Mouse (Mus musculus) small intestine, adult 2 months (tissue): ENCODE results near the gene Mbd5. TPM values are rescaled to one million over a fixed set of nuclear protein-coding genes. Genes with fewer than 3 reads are reported as not detected.

Experiments
- H3K27ac ChIP-seq: fragments of 200-500 bp; 2 replicates; pipeline ENCODE4 v1.5.1; 2012; ENCODE audit warnings: low read depth, low read length, control low read depth, inconsistent platforms; ENCODE audit not compliant: insufficient read depth
- H3K27me3 ChIP-seq: fragments of 200-500 bp; 2 replicates; pipeline ENCODE4 v1.6.1; 2012; ENCODE audit warnings: mild to moderate bottlenecking, moderate library complexity, low read length, inconsistent platforms; ENCODE audit not compliant: control insufficient read depth, insufficient read depth
- H3K36me3 ChIP-seq: fragments of 200-500 bp; 2 replicates; pipeline ENCODE4 v1.6.1; 2012; ENCODE audit warnings: mild to moderate bottlenecking, low read length, control low read depth, inconsistent platforms; ENCODE audit not compliant: control insufficient read depth, insufficient read depth
- H3K4me1 ChIP-seq: fragments of 200-500 bp; 2 replicates; pipeline ENCODE4 v1.6.1; 2012; ENCODE audit warnings: low read length, inconsistent platforms, mixed read lengths; ENCODE audit not compliant: control insufficient read depth, insufficient read depth, insufficient read length
- H3K4me3 ChIP-seq: fragments of 200-500 bp; 2 replicates; pipeline ENCODE4 v1.5.1; 2012; ENCODE audit warnings: low read depth, mild to moderate bottlenecking, control low read depth, inconsistent platforms, low read length, moderate library complexity
- CTCF ChIP-seq: fragments of 200-500 bp; IDR thresholded peaks from 2 replicates; pipeline ENCODE4 v1.5.1; 2012; ENCODE audit warnings: low read depth, mild to moderate bottlenecking, control low read depth, inconsistent platforms, low read length, moderate library complexity, mixed read lengths; ENCODE audit not compliant: insufficient replicate concordance, insufficient read length; ENCODE audit errors: extremely low read depth
- POLR2A ChIP-seq: fragments of 200-500 bp; IDR thresholded peaks from 2 replicates; pipeline ENCODE4 v1.6.1; 2012; ENCODE audit warnings: low read depth, mild to moderate bottlenecking, control low read depth, inconsistent platforms, low read length, moderate library complexity
- WGBS: fragments of 180-500 bp; shearing (Covaris S2); methylation state at CpG from one replicate; pipeline ENCODE4 v1.1.7; 2018; 5-methylcytosine and 5-hydroxymethylcytosine counted together
- polyA plus RNA-seq: library from polyadenylated mRNA; depleted of rRNA; stranded (reverse); fragments of >200 nt; gene quantifications from 2 replicates; pipeline ENCODE4 v1.2.3, GENCODE M21; 2012

Gene Mbd5
- polyA plus RNA-seq, 1 experiment: 3.4 TPM

- H3K4me3 ChIP-seq: peak overlapping the region; percentile 97
- TF ChIP-seq POLR2A: no peak
- no peak for TF ChIP-seq CTCF
- WGBS: 8% methylated on average over 6 of the region's 6 CpGs
- no peaks in the 10 kb centered on the region for H3K36me3 ChIP-seq
- H3K27ac ChIP-seq: no peak overlapping the region; the same call in 1 of the 2 replicates
- H3K27me3 ChIP-seq: no peaks in the 10 kb centered on the region
- no peaks in the 10 kb centered on the region for H3K4me1 ChIP-seq
These were observed 1.1 kb downstream of the Mbd5 start for GRCm38 (mm10) chr2:48950316-48950880.

GRCm38 (mm10) chr2:48956591-48956990, 7.3 kb downstream of the Mbd5 start:
- Histone ChIP-seq H3K27me3 (no peaks in the 10 kb centered on the region), H3K4me3 (no peak overlapping the region), H3K36me3 (no peaks in the 10 kb centered on the region), H3K4me1 (no peaks in the 10 kb centered on the region), H3K27ac (no peak overlapping the region)
- WGBS: 73% methylated on average over 3 of the region's 3 CpGs
- TF ChIP-seq CTCF (no peak), POLR2A (no peak)

- H3K27ac ChIP-seq: no peak overlapping the region
- no peaks in the 10 kb centered on the region for H3K36me3 ChIP-seq
- WGBS: 62% methylated on average over 3 of the region's 3 CpGs
- TF ChIP-seq CTCF (no peak), POLR2A (no peak)
- no peak overlapping the region for H3K4me3 ChIP-seq
- H3K27me3 ChIP-seq: no peaks in the 10 kb centered on the region
- no peaks in the 10 kb centered on the region for H3K4me1 ChIP-seq
These were observed 29.6 kb downstream of the Mbd5 start for GRCm38 (mm10) chr2:48978920-48979319.

- Histone ChIP-seq H3K27me3 (no peaks in the 10 kb centered on the region), H3K4me1 (no peaks in the 10 kb centered on the region), H3K36me3 (peaks cover 2% of the 10 kb centered on the region; the same call in 1 of the 2 replicates), H3K27ac (no peak overlapping the region), H3K4me3 (no peak overlapping the region)
- TF ChIP-seq POLR2A: no peak
- TF ChIP-seq CTCF: no peak
- WGBS: 92% methylated on average over 3 of the region's 3 CpGs
These were observed 41.0 kb downstream of the Mbd5 start for GRCm38 (mm10) chr2:48990322-48990721.

- TF ChIP-seq POLR2A: no peak
- TF ChIP-seq CTCF: no peak
- Histone ChIP-seq H3K4me1 (no peaks in the 10 kb centered on the region), H3K27me3 (no peaks in the 10 kb centered on the region), H3K4me3 (no peak overlapping the region), H3K36me3 (no peaks in the 10 kb centered on the region), H3K27ac (no peak overlapping the region)
- 76% methylated on average over 3 of the region's 3 CpGs for WGBS
These were observed 91.2 kb downstream of the Mbd5 start for GRCm38 (mm10) chr2:49040481-49040880.

GRCm38 (mm10) chr2:49050030-49050429, 100.7 kb downstream of the Mbd5 start:
- WGBS: 31% methylated on average over 4 of the region's 4 CpGs
- H3K27me3 ChIP-seq: no peaks in the 10 kb centered on the region
- no peak overlapping the region for H3K4me3 ChIP-seq
- TF ChIP-seq CTCF (no peak), POLR2A (no peak)
- no peak overlapping the region for H3K27ac ChIP-seq
- no peaks in the 10 kb centered on the region for H3K4me1 ChIP-seq
- H3K36me3 ChIP-seq: no peaks in the 10 kb centered on the region

GRCm38 (mm10) chr2:49067886-49068285, 118.6 kb downstream of the Mbd5 start:
- Histone ChIP-seq H3K27me3 (no peaks in the 10 kb centered on the region), H3K4me1 (no peaks in the 10 kb centered on the region), H3K36me3 (no peaks in the 10 kb centered on the region), H3K27ac (no peak overlapping the region), H3K4me3 (no peak overlapping the region)
- no peak for TF ChIP-seq POLR2A
- TF ChIP-seq CTCF: no peak
